Mouse (Mus musculus): Measurements from ENCODE around the gene Kap.
"Not testable (repeated sequence)": the region's sequence is repeated elsewhere in the genome, so short reads cannot be mapped to it uniquely, and the experiment has no call there.

Gene Kap

DNA sequence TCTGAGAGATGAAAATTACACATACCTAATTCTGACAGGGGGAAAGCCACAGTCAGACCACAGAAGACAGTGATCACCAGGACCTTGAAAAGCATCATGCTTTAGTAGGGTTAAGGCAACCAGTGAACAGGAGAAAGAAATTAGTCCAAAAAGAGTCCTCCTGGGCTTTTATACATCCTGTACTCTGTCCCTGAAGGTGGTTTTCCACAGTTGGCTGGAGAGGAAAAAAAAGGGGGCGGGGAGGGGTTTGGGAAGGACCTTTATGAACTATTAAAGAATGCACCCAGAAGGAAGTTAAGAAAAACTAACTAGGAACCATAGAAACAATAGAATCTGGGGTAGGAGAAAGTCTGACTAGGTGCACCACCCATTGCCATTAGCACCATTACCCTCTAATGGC lies at the start of gene Kap:
TSS of gene Kap (minus strand) at position 237 of the 400 bp plus-strand sequence.
- DNase-seq (ENCODE audit: low spot score): no peak

DNA sequence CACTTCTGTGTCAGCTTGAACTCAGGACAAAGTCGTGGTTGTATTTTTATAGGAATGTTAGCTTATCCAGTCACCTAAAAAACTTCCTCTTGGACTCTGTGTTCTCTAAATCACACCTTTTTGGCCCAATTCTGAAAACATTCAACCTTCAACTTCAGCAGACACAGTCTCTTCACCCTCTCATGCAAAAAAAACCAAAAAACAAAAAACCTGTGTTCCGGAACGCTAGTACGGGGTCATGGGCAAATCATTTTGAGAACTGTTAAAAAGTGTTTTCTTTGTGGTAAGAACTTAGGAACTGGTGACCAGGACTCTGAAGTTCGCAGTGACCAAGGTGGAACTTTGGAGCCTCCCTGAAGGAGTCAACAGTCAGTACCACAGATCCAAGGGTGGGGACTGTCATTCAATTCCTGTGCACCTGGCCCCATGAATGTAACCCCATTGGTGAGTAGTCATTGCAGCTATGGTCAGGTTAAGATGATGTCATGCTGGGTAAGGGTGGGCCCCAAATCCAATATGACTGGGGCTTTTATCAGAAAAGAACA lies 32.4 kb upstream of the Kap start:
- DNase-seq (ENCODE audit: low spot score): no peak

- DNase-seq (ENCODE audit: low spot score): no peak
Measured at GRCm38 (mm10) chr6:133883446-133883985, 30.0 kb upstream of the Kap start.

- DNase-seq (ENCODE audit: low spot score): peak; percentile 7
Measured at GRCm38 (mm10) chr6:133875906-133876462, 22.4 kb upstream of the Kap start.

- no peak for DNase-seq (ENCODE audit: low spot score)
Measured at GRCm38 (mm10) chr6:133872667-133873066, 19.1 kb upstream of the Kap start.

- DNase-seq (ENCODE audit: low spot score): no peak
Measured at GRCm38 (mm10) chr6:133871131-133871530, 17.6 kb upstream of the Kap start.

GRCm38 (mm10) chr6:133868381-133868780 lies 14.8 kb upstream of the Kap start:
- DNase-seq (ENCODE audit: low spot score): no peak

DNA sequence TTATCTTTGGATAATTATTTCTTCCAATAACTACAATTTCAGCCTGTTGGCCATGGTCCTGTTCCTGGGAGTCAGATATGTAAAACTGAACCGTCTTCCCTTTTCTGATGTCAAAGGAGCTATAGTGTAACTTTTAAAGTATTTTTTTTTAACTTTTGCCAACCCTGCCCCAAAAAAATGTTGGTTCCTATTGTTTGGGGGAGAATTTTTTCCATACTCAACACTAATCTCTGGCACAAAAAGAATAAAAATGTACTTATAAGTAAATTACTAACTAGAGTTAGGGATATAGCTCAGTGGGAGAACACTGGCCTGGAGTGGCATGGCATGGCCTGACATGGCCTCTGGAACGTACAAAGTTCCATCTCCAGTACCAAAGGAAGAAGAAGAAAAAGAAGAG lies 2.3 kb upstream of the Kap start:
- DNase-seq (ENCODE audit: low spot score): no peak

- DNase-seq (ENCODE audit: low spot score): no peak
Measured at GRCm38 (mm10) chr6:133849359-133849758, 4.2 kb downstream of the Kap start.

DNA sequence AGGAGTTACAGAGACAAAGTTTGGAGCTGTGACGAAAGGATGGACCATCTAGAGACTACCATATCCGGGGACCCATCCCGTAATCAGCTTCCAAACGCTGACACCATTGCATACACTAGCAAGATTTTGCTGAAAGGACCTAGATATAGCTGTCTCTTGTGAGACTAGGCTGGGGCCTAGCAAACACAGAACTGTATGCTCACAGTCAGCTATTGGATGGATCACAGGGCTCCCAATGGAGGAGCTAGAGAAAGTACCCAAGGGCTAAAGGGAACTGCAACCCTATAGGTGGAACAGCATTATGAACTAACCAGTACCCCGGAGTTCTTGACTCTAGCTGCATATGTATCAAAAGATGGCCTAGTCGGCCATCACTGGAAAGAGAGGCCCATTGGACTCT lies 4.7 kb downstream of the Kap start:
- DNase-seq (ENCODE audit: low spot score): not testable (repeated sequence)

DNA sequence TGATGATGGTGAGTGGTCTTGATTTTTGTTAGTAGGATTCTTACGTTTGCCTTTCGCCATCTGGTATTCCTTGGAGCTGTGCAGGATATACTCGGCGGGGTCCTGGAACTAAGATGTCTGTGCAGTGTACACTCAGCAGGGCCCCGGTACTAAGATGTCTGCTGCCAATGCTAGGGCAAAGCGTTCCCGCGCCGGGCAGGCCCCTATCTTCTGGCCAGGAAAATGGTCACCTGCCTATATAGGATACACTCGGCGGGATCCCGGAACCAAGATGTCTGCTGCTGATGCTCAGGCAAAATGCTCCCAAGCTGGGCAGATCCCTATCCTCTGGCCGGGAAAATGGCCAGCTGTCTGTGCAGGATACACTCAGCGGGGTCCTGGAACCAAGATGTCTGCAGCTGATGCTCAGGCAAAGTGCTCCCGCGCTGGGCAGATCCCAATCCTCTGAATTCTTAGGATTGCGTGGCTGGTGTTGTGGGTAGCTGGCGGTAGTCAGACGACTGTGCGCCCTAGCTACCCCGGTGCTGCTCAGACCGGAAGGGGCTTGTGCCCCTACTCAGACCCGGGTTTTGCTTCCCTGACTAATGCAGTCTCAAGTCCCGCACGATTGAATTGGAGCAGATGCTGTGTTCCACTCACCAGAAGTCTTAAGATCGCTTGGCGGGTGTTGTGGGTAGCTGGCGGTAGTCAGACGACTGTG lies 15.1 kb downstream of the Kap start:
- DNase-seq (ENCODE audit: low spot score): not testable (repeated sequence)

DNA sequence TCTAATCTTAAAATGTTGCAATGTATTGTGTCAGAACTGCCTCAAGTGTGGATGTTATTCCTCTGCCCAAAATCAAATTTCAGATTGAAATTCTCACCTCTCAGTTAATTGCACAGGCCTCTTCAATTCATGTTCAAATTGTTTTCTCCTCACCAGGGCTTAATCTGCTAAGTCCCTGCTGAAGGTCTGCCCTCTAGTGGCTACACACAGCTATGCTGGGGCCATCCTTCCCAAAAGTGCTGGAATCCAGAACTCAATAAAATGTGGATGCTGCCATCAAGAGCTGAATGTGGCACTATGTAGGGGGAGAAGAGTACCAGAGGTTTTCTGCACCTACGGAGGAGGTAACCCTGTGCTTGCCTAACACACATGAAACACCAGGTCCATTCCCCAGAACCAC lies 41.2 kb downstream of the Kap start:
- DNase-seq (ENCODE audit: low spot score): no peak

All from left cerebral cortex, adult 11 months (tissue).